Mouse (Mus musculus): ENCODE measurements at regions not wholly inside any gene's neighbourhood (a gene's known extent, or its start where the extent isn't known, plus 50 kb on each side); places are given as distances from the start of the nearest gene placed in this dataset.

- intact Hi-C loops (cut with DNase I): no loop called here
Measured at GRCm38 (mm10) chr6:110120406-110120805, 525.0 kb upstream of the Grm7 start.

DNA sequence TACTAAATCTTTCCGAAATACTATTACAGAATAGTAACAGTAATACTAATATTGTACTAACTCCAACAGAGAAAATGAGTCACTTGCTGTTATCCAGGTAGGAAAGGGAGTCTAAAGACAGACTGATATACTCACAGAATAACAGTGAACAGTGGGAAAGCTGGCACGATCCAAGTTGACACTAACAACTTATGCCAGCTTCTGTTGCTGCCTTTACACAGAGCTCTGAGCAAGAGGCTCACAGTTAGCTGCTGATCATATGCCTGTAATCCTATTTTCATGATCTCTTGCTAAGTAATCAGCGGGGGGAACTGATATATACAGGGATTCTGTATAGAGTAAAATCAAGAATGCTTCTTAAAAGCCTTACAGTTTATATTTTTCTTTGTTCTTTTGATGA, 513.1 kb upstream of the Grm7 start:
- intact Hi-C loops (cut with DNase I): no loop called here
- DNase-seq: no peak

More at GRCm38 (mm10) chr6:110120406-110120805, 525.0 kb upstream of the Grm7 start:
- no peak for DNase-seq

DNA sequence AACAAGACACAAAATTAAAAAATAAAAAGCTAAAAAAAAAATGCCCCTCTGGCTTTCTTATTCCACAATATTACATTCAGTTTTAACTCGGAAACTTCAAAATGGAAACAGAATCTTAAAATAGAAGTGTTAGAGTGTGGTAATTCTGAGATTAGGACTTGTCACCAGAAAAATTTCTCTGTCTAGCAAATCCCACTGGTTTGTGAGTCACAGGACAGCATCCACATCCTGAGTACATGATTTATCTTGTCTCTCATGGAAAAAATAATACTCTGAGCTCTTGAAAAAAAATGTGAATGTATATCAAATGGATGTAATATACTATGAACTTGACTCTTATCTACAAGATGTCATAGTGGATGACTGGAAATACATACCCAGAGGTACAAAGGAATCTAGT, 511.8 kb upstream of the Grm7 start:
- intact Hi-C loops (cut with DNase I): no loop called here
- DNase-seq: no peak

DNA sequence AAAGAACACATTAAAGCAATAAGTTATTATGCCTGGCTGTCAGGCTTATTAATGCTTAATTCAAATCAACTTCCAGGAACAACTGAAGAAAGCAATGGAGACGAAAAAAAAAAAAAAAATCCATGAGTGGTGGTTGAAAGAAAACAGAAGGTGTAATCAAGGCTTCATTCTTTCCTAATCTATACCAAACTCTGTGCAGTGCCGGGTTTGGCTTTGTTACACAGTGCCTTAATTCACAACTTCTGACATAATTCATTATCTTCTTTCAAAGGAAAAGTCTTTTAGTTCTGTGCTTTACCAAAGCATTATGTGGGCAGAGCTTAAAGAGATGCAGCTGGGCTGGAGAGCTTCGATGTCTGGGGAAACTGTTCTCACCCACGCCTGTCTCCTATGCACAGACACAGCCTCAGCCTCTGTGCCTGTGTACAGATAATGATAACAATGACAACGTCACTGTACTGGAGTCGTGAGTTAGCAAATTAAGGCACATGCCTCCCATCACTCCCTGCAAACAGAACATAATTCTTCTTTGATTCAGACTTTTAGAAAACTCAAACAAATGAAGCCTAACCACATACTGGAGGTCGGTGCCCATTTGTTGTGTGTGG, 508.2 kb upstream of the Grm7 start:
- no peak for DNase-seq
- intact Hi-C loops (cut with DNase I): no loop called here

GRCm38 (mm10) chr6:110139396-110139795, 506.0 kb upstream of the Grm7 start:
- DNase-seq: no peak
- intact Hi-C loops (cut with DNase I): no loop called here

DNA sequence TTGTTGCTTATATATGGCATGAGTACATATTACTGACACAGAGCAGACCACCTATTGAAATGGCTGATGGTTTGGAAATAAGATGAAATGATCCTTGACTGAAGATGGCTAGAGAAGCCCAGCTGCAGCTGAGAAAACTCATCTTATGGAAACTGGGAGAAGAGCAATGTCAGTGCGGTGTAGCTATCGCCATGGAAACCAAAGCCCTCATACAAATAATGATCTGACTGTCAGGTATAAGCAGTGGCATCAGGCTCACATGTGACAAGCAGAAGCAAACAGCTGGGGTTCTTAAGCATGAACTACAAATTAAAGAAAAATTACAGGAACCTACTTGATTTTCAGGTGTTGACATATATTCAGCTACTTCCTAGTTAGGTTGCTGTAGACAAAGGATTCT, 476.8 kb upstream of the Grm7 start:
- intact Hi-C loops (cut with DNase I): no loop called here
- no peak for DNase-seq

DNA sequence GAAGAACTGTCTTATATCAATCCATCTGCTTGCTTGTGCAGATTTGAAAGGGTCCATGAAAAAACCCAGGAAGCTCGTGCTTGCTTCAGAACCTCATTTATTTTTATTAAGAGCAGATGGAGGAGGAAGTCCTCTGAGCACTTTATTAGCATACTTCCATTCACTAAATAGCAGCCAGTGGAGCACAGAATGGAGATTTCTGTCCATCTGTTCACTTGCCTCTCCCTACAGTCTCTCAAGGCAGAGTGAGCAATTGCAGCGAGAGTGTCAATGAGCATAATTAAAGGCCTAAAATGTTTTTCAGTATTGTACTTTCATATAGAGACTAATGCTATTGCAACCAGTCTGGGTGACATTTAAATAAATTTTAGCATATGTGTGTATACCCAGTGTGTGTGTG, 439.4 kb upstream of the Grm7 start:
- intact Hi-C loops (cut with DNase I): no loop called here
- no peak for DNase-seq

DNA sequence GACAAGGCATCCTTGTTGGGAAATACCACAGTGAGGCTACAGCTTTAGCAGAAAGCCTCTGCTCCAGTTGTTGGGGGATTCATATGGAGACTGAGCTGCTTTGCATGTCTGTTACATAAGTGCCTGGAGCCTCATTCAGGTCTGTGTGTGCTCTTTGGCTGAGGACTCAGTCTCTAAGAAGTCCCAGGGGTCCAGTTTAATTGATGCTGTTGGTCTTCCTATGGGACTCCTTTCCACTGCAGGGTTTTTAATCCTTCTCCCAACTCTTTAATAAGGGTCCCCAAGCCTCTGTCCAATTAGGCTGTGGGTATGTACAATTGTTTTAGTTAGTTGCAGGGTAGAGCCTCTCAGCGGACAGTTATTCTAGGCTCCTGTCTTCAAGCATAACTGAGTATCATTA, 436.6 kb upstream of the Grm7 start:
- intact Hi-C loops (cut with DNase I): no loop called here
- no peak for DNase-seq

DNA sequence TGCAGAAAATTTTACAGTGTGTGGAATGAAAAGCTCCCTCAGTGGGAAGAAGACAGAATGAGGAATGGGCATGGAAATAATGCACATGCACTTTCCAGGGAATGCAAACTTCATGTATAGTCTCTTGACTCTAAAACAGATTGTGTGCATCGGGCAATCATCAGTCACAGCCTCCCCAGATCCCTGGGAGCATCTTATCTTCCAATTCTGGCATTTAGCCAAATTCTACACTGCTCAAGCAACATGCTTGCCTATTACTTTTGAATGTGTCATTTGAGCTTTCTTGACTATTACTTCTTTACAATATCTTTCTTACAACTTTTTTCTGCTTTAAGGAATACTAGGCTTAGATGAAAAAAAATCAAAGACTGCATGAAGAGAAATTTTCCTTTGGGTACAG, 397.9 kb upstream of the Grm7 start:
- no peak for DNase-seq
- intact Hi-C loops (cut with DNase I): no loop called here

DNA sequence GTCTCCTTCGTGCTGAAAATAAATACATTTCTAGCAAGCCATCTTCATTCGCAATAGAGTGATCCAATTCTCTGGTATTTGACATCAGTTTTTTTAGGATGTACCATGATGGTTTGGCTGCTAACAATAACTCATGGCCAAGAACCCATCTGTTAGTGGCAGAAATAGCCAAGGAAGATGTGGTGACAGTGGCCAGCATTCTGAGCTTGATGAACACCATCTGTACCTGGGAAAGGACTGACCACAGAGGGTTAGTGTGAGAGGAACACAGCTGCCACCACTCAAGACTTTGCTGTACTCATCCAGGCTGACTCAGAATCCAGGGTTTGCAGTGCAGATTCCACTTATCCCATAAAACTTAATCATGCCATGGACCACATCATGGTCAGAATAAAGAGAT, 348.8 kb upstream of the Grm7 start:
- intact Hi-C loops (cut with DNase I): no loop called here
- DNase-seq: peak in 1 of 2 experiments; percentile 7

All from heart, postnatal 14 days (tissue).